Mouse (Mus musculus) heart, adult 2 months (tissue): ENCODE measurements around the gene Bmper.

Experiments used
- CTCF ChIP-seq: fragments of 200-600 bp; IDR thresholded peaks from 2 replicates; pipeline ENCODE4 v1.8.1; 2022; ENCODE audit warnings: antibody characterized with exemption, mild to moderate bottlenecking, moderate library complexity
- EP300 ChIP-seq: fragments of 200-500 bp; IDR thresholded peaks from 2 replicates; pipeline ENCODE4 v1.6.1; 2011; ENCODE audit warnings: low read depth, low read length, control low read depth; ENCODE audit not compliant: insufficient read depth

DNA sequence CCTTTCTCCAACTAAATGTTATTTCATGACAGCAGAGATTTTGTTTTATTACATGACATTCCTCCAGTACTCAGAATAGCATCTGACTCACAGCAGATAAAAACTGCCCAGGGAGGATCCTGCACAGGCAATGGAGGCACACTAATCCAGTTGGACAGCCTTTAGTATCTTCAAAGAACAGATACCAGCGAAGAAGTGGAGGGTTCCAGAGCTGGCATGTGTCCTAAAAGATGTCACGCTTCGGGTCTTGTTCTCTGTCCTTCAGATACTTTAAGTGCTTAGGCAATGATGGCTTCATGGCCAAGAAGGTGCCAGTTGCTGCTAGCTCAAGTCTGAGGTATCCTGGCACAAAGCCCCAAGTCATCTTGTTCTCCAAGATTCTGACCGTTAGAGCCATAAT lies 272.5 kb downstream of the Bmper start:
- TF ChIP-seq CTCF (no peak), EP300 (no peak)
